Comparison of ENCODE assay signal across 21 mouse cellular contexts in genomic region chr8:116137765-116138164, GRCm38 (mm10).
A peak's percentile ranks its signal among the peaks of the same experiment; 100 is the strongest.
DNase-seq lines count a peak whose midpoint lies in the region; ATAC-seq and TF ChIP-seq lines count a peak whose summit lies in the region.
"Had no signal": no experiment of that assay in that cellular context is flagged by ENCODE, and none has a peak within 500 bp of the region (broad histone marks: within the 10 kb centered on the region; RNA-seq: fewer than 3 reads in every experiment).

No protein-coding gene starts in this region.

- no peak overlapping the region for H3K27ac ChIP-seq in intestine, embryonic 16.5 days (ENCODE audit: low read length)
- H3K27ac ChIP-seq in intestine, postnatal 0 days (ENCODE audit: low read depth, low read length), result no peak overlapping the region
- no peak overlapping the region for H3K27ac ChIP-seq in lung, embryonic 14.5 days (ENCODE audit: low read depth)
- H3K27ac ChIP-seq in lung, embryonic 15.5 days, result no peak overlapping the region
- no peak overlapping the region for H3K27ac ChIP-seq in lung, embryonic 16.5 days (ENCODE audit: low read length)
- no peak overlapping the region for H3K27ac ChIP-seq in lung, postnatal 0 days (ENCODE audit: low read length)

- TF ChIP-seq CTCF in intestine, postnatal 0 days (IDR thresholded peaks at IDR 0.05; ENCODE audit: low read depth), result no peak
- no peak for TF ChIP-seq CTCF in lung, embryonic 14.5 days (IDR thresholded peaks at IDR 0.05; ENCODE audit: low read depth)
- no peak for TF ChIP-seq CTCF in lung, postnatal 0 days (IDR thresholded peaks at IDR 0.05)

- ATAC-seq in intestine, embryonic 16.5 days, result 0 out of 2 replicates have a peak, but pooled peaks have one; percentile 9
- no peak for ATAC-seq in intestine, postnatal 0 days
- ATAC-seq in lung, embryonic 14.5 days (ENCODE audit: insufficient read depth), result peak; percentile 29; the same call in 1 of the 2 replicates
- 0 out of 2 replicates have a peak, but pooled peaks have one; percentile 23 for ATAC-seq in lung, embryonic 15.5 days (ENCODE audit: borderline replicate concordance, extremely low read depth, low FRiP score, low TSS enrichment)
- peak; percentile 58; the same call in 1 of the 2 replicates for ATAC-seq in lung, embryonic 16.5 days (ENCODE audit: low read depth)
- no peak for ATAC-seq in lung, postnatal 0 days
- ATAC-seq: activated CD4-positive, CD25-positive, alpha-beta regulatory T cell, adult 4 months; CD4-positive, CD25-positive, alpha-beta regulatory T cell, adult 4 months; Patski had no signal

- H3K9me3 ChIP-seq in intestine, embryonic 16.5 days (ENCODE audit: control insufficient read depth, low read length), result no peaks in the 10 kb centered on the region
- no peaks in the 10 kb centered on the region for H3K9me3 ChIP-seq in intestine, postnatal 0 days (ENCODE audit: control insufficient read depth)
- H3K9me3 ChIP-seq in lung, embryonic 14.5 days (ENCODE audit: low read depth, low read length), result no peaks in the 10 kb centered on the region
- no peaks in the 10 kb centered on the region for H3K9me3 ChIP-seq in lung, embryonic 15.5 days
- no peaks in the 10 kb centered on the region for H3K9me3 ChIP-seq in lung, embryonic 16.5 days (ENCODE audit: control insufficient read depth, low read length)
- no peaks in the 10 kb centered on the region for H3K9me3 ChIP-seq in lung, postnatal 0 days (ENCODE audit: low read length)

- H3K9ac ChIP-seq in intestine, embryonic 16.5 days (ENCODE audit: low read depth, low read length), result no peak overlapping the region
- no peak overlapping the region for H3K9ac ChIP-seq in intestine, postnatal 0 days (ENCODE audit: low read depth, low read length)
- H3K9ac ChIP-seq in lung, embryonic 14.5 days, result no peak overlapping the region
- H3K9ac ChIP-seq in lung, embryonic 15.5 days, result no peak overlapping the region
- H3K9ac ChIP-seq in lung, embryonic 16.5 days (ENCODE audit: low read length), result no peak overlapping the region
- no peak overlapping the region for H3K9ac ChIP-seq in lung, postnatal 0 days (replicated peaks; ENCODE audit: low read depth)

- no peaks in the 10 kb centered on the region for H3K27me3 ChIP-seq in intestine, embryonic 16.5 days (replicated peaks; ENCODE audit: control insufficient read depth, insufficient read depth, low read length)
- H3K27me3 ChIP-seq in intestine, postnatal 0 days (replicated peaks; ENCODE audit: control insufficient read depth, insufficient read depth, low read length), result no peaks in the 10 kb centered on the region
- no peaks in the 10 kb centered on the region for H3K27me3 ChIP-seq in lung, embryonic 14.5 days (ENCODE audit: insufficient read depth, low read length)
- H3K27me3 ChIP-seq in lung, embryonic 15.5 days, result no peaks in the 10 kb centered on the region
- H3K27me3 ChIP-seq in lung, embryonic 16.5 days (ENCODE audit: control insufficient read depth, insufficient read depth, low read depth, low read length), result no peaks in the 10 kb centered on the region
- H3K27me3 ChIP-seq in lung, postnatal 0 days (replicated peaks; ENCODE audit: insufficient read depth, low read length), result no peaks in the 10 kb centered on the region
- H3K27me3 ChIP-seq: Patski had no signal

- DNase-seq in lung, embryonic 14.5 days, result peak; percentile 80
- no peak for DNase-seq in lung, postnatal 25 days (ENCODE audit: low spot score)
- DNase-seq in lung, postnatal 4 days, result no peak
- DNase-seq in lung, postnatal 0 days (ENCODE audit: low spot score), result no peak
- DNase-seq: adrenal gland, adult 2 months; adrenal gland, adult 8-10 months; adrenal gland, postnatal 10 days; adrenal gland, postnatal 14 days; adrenal gland, postnatal 25 days; adrenal gland, postnatal 36 days; B cell, adult 2 months; cerebellum, adult 11 months; cerebellum, adult 11-12 months had no signal

- no peaks in the 10 kb centered on the region for H3K36me3 ChIP-seq in intestine, embryonic 16.5 days (ENCODE audit: control insufficient read depth, insufficient read depth, low read length)
- H3K36me3 ChIP-seq in intestine, postnatal 0 days (ENCODE audit: control insufficient read depth, insufficient read depth), result no peaks in the 10 kb centered on the region
- H3K36me3 ChIP-seq in lung, embryonic 14.5 days (ENCODE audit: insufficient read depth), result no peaks in the 10 kb centered on the region
- H3K36me3 ChIP-seq in lung, embryonic 15.5 days, result no peaks in the 10 kb centered on the region
- H3K36me3 ChIP-seq in lung, embryonic 16.5 days (ENCODE audit: control insufficient read depth, insufficient read depth, low read length), result no peaks in the 10 kb centered on the region
- H3K36me3 ChIP-seq in lung, postnatal 0 days (ENCODE audit: insufficient read depth, low read length), result no peaks in the 10 kb centered on the region
- H3K36me3 ChIP-seq: G1E had no signal

- 55% methylated on average over 2 of the region's 2 CpGs for WGBS in intestine, embryonic 16.5 days
- 50% methylated on average over 2 of the region's 2 CpGs for WGBS in intestine, postnatal 0 days
- 24% methylated on average over 2 of the region's 2 CpGs for WGBS in lung, embryonic 14.5 days
- WGBS in lung, embryonic 15.5 days, result 33% methylated on average over 2 of the region's 2 CpGs
- WGBS in lung, embryonic 16.5 days, result 52% methylated on average over 2 of the region's 2 CpGs
- WGBS in lung, postnatal 0 days, result 45% methylated on average over 2 of the region's 2 CpGs

- TF ChIP-seq EP300 in lung, postnatal 0 days (IDR thresholded peaks at IDR 0.05), result no peak

- no peaks in the 10 kb centered on the region for H3K4me1 ChIP-seq in intestine, embryonic 16.5 days (ENCODE audit: control insufficient read depth, insufficient read depth, low read length)
- no peaks in the 10 kb centered on the region for H3K4me1 ChIP-seq in intestine, postnatal 0 days (replicated peaks; ENCODE audit: control insufficient read depth, insufficient read depth, low read length)
- H3K4me1 ChIP-seq in lung, embryonic 14.5 days (ENCODE audit: insufficient read depth), result peaks cover 7% of the 10 kb centered on the region
- H3K4me1 ChIP-seq in lung, embryonic 15.5 days, result peaks cover 25% of the 10 kb centered on the region
- peaks cover 14% of the 10 kb centered on the region for H3K4me1 ChIP-seq in lung, embryonic 16.5 days (replicated peaks; ENCODE audit: control insufficient read depth, insufficient read depth, low read length)
- H3K4me1 ChIP-seq in lung, postnatal 0 days (ENCODE audit: insufficient read depth, low read depth, low read length), result no peaks in the 10 kb centered on the region; the same call in 1 of the 2 replicates

- H3K4me3 ChIP-seq in intestine, embryonic 16.5 days (ENCODE audit: low read length), result no peak overlapping the region
- H3K4me3 ChIP-seq in intestine, postnatal 0 days (ENCODE audit: low read depth, low read length), result no peak overlapping the region
- no peak overlapping the region for H3K4me3 ChIP-seq in lung, embryonic 14.5 days (ENCODE audit: low read depth, low read length)
- no peak overlapping the region for H3K4me3 ChIP-seq in lung, embryonic 15.5 days
- no peak overlapping the region for H3K4me3 ChIP-seq in lung, embryonic 16.5 days (ENCODE audit: low read length)
- H3K4me3 ChIP-seq in lung, postnatal 0 days (ENCODE audit: low read depth, low read length), result no peak overlapping the region

- H3K4me2 ChIP-seq in intestine, embryonic 16.5 days (ENCODE audit: low read depth, low read length), result no peak overlapping the region
- no peak overlapping the region for H3K4me2 ChIP-seq in intestine, postnatal 0 days (replicated peaks; ENCODE audit: low read depth)
- no peak overlapping the region for H3K4me2 ChIP-seq in lung, embryonic 14.5 days
- H3K4me2 ChIP-seq in lung, embryonic 15.5 days, result no peak overlapping the region
- no peak overlapping the region for H3K4me2 ChIP-seq in lung, embryonic 16.5 days (ENCODE audit: low read depth, low read length)
- H3K4me2 ChIP-seq in lung, postnatal 0 days (replicated peaks; ENCODE audit: low read depth, low read length), result no peak overlapping the region

Comparison
In these comparisons a context has a peak if more than half of its experiments do, and no peak if none do; other contexts are left out.
1. ATAC-seq: peak in intestine, embryonic 16.5 days (single experiment), lung, embryonic 14.5 days (single experiment), lung, embryonic 15.5 days (single experiment) and lung, embryonic 16.5 days (single experiment); none in intestine, postnatal 0 days (single experiment) and lung, postnatal 0 days (single experiment).